Mouse (Mus musculus): ENCODE data around the gene Akt1. TPM values are rescaled to one million over a fixed set of nuclear protein-coding genes. Genes with fewer than 3 reads are reported as not detected.

Gene Akt1
- total and polyA plus RNA-seq, 3 experiments = 66.6 to 144 (median 74.4) TPM

DNA sequence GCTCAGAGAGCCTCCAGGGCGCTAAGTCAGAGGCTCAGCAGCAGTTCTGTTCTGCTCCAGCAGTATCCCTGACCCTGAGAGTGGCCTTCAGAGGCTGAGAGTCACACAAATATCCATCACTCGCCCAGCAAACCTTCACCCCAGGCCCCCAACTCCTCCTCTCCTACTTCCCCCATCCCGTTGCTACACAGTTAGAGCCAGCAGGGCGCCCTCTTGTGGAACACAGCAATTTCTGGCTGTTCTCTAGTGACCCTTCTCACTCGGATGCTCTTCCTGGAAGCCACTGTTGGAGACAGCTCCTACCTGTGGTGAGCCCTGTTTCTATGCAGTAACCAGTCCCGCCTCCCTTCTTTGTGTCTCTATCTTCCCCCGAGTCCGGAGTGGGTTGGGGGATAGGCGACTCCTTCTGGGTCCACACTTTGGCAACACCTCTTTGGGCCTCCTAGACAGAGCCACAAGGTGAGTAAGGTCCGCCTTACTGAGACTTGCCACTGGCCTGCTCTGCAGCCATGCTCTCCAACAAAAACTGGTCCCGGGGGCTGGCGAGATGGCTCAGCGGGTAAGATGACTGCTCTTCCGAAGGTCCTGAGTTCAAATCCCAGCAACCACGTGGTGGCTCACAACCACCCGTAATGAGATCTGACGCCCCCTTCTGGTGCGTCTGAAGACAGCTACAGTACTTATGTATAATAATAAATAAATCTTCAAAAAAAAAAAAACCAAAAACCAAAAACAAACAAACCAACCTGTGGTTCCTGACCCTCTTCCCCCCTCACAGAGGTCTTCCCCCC, 756 bp upstream of the Akt1 start (continued):
- TF ChIP-seq EP300 (IDR thresholded peaks at IDR 0.05; ENCODE audit: low read length) (no peak), BHLHE40 (IDR thresholded peaks at IDR 0.05; ENCODE audit: low read depth, low read length) (no peak), RCOR1 (conservative IDR thresholded peaks at IDR 0.05; ENCODE audit: low read depth, low read length) (no peak), RAD21 (IDR thresholded peaks at IDR 0.05; ENCODE audit: low read depth, low read length) (peak; percentile 44), ELF1 (IDR thresholded peaks at IDR 0.05; ENCODE audit: low read depth, low read length) (peak; percentile 85), MYC (IDR thresholded peaks at IDR 0.05; ENCODE audit: low read depth, low read length) (peak; percentile 76), ETS1 (conservative IDR thresholded peaks at IDR 0.05; ENCODE audit: low read depth, low read length) (no peak), HCFC1 (IDR thresholded peaks at IDR 0.05; ENCODE audit: low read depth, low read length) (0 out of 2 replicates have a peak, but pooled peaks have one; percentile 40), PAX5 (IDR thresholded peaks at IDR 0.05; ENCODE audit: low read length) (no peak), ZMIZ1 (IDR thresholded peaks at IDR 0.05; ENCODE audit: low read depth, low read length) (no peak), MEF2A (IDR thresholded peaks at IDR 0.05; ENCODE audit: borderline replicate concordance, low read depth, low read length) (no peak), JUN (IDR thresholded peaks at IDR 0.05; ENCODE audit: insufficient read depth, low read depth, low read length) (no peak), MXI1 (IDR thresholded peaks at IDR 0.05; ENCODE audit: low read depth, low read length) (no peak), SIN3A (IDR thresholded peaks at IDR 0.05; ENCODE audit: low read length) (peak; percentile 69; the same call in 1 of the 2 replicates), POLR2AphosphoS2 (IDR thresholded peaks at IDR 0.05; ENCODE audit: low read depth, low read length) (no peak), NRF1 (IDR thresholded peaks at IDR 0.05; ENCODE audit: low read depth, low read length) (no peak), ZKSCAN1 (IDR thresholded peaks at IDR 0.05; ENCODE audit: borderline replicate concordance, low read depth, low read length) (no peak), E2F4 (IDR thresholded peaks at IDR 0.05; ENCODE audit: insufficient replicate concordance, low read depth, low read length) (no peak)

DNA sequence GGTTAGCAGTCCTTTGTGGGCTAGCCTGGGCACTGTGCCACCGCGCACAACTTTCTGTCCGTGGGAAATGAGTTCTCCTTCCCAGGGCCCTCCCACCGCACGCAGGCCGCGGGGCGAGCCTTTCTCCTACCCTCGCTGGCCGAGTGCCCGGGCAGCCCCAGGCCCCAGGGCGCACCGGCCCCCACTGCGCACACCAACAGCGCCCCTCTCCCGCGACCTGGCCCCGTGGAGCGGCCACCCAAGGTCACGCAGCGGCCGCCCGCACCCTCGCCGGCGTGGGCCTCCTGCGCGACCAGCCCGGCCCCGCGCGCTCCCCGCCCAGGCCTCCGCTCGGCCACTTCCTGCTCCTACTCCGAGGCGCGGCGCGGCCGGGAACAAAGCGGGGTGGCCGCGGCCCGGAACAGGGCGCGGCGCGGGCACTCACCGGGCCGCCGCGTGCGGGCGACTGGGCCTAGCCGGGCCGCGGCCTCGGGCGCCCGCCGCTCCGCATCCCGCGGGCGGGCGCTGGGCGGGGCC, 1.1 kb downstream of the Akt1 start:
- peak overlapping the region; percentile 91 for H3K9ac ChIP-seq (ENCODE audit: insufficient read depth, low read depth)
- H3K4me1 ChIP-seq (ENCODE audit: control insufficient read depth in 1 of 2, insufficient read depth in 2 of 2) = peaks cover 19 to 61% of the 10 kb centered on the region in 2 experiments
- H3K27ac ChIP-seq (ENCODE audit: insufficient read depth, low read depth) = peak overlapping the region; percentile 76
- in situ Hi-C loops (cut with MboI; ENCODE audit: low pct_ligation_motif_present, low pct_unique_long_range_greater_than_20kb, low sequenced_read_pairs) = no loop called here
- H3K4me2 ChIP-seq (ENCODE audit: insufficient read depth, low read depth, poor library complexity, severe bottlenecking) = peak overlapping the region; percentile 47; the same call in 1 of the 2 replicates
- H3K9me3 ChIP-seq (replicated peaks; ENCODE audit: low read length) = no peaks in the 10 kb centered on the region
- H3K79me2 ChIP-seq (replicated peaks; ENCODE audit: control insufficient read depth, extremely low read depth, insufficient read depth, poor library complexity, severe bottlenecking) = peaks cover 28% of the 10 kb centered on the region
- peak overlapping the region; percentile 76 to 99 (median 91) for H3K4me3 ChIP-seq (replicated peaks in 1 of 3; ENCODE audit: low read depth in 2 of 3, low read length in 2 of 3, poor library complexity in 1 of 3)
- H3K36me3 ChIP-seq (replicated peaks in 1 of 2; ENCODE audit: control insufficient read depth in 1 of 2, insufficient read depth in 1 of 2, low read length in 1 of 2) = peaks cover 29 to 38% of the 10 kb centered on the region in 2 experiments
- TF ChIP-seq CTCF (conservative IDR thresholded peaks at IDR 0.05 in 1 of 2, IDR thresholded peaks at IDR 0.05 in 1 of 2; ENCODE audit: low read depth in 2 of 2, low read length in 2 of 2) (no peak), SMC3 (IDR thresholded peaks at IDR 0.05; ENCODE audit: low read depth, low read length) (no peak), CHD1 (IDR thresholded peaks at IDR 0.05; ENCODE audit: low read depth, low read length) (no peak), E2F4 (IDR thresholded peaks at IDR 0.05; ENCODE audit: insufficient replicate concordance, low read depth, low read length) (no peak), ZKSCAN1 (IDR thresholded peaks at IDR 0.05; ENCODE audit: borderline replicate concordance, low read depth, low read length) (no peak), MEF2A (IDR thresholded peaks at IDR 0.05; ENCODE audit: borderline replicate concordance, low read depth, low read length) (no peak), ZNF384 (IDR thresholded peaks at IDR 0.05; ENCODE audit: low read depth, low read length) (no peak), POLR2AphosphoS2 (IDR thresholded peaks at IDR 0.05; ENCODE audit: low read depth, low read length) (no peak), MXI1 (IDR thresholded peaks at IDR 0.05; ENCODE audit: low read depth, low read length) (no peak), IRF4 (IDR thresholded peaks at IDR 0.05; ENCODE audit: low read depth, low read length) (no peak), JUN (IDR thresholded peaks at IDR 0.05; ENCODE audit: insufficient read depth, low read depth, low read length) (no peak), ETS1 (conservative IDR thresholded peaks at IDR 0.05; ENCODE audit: low read depth, low read length) (no peak), GABPA (IDR thresholded peaks at IDR 0.05; ENCODE audit: insufficient replicate concordance, low read depth, low read length) (no peak)
- peaks cover 27% of the 10 kb centered on the region for H3K27me3 ChIP-seq (replicated peaks)
- no peak for DNase-seq (ENCODE audit: extremely low read depth)
- dilution Hi-C loops (cut with MboI; ENCODE audit: extremely low pct_ligation_motif_present, extremely low pct_unique_long_range_greater_than_20kb, low sequenced_read_pairs) = no loop called here

All from CH12.LX (cell line).